Mouse (Mus musculus) right cerebral cortex, postnatal 4 days (tissue): Measurements from ENCODE around the gene Gm17019.
"Not testable (repeated sequence)": the region's sequence is repeated elsewhere in the genome, so short reads cannot be mapped to it uniquely, and the experiment has no call there.

Experiments
- DNase-seq: peaks from one replicate; pipeline ENCODE4 v3.0.0-alpha.2; 2022

The Gm17019 gene

DNA sequence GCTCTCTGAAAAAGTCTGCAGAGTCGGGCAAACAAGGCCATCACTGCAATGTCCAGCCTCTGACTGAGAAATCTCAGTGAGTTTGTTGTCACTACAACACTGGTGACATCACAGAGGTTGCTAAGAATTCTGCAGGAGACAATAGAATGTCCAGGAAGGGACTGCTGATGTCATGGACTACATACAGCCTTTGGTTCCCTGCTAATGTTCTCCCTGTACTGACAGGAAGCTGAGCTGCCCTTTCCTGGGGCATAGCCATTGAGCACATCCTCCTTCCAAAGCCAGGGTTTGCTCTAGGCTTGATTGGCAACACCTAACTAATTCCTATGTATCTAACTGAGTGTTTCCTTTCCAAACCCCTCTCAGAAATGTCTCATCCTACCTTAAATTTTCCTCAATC is at the start of gene Gm17019:
Gm17019 (minus strand) TSS at position 101 of the 400 bp plus-strand sequence.
- DNase-seq = not testable (repeated sequence)

DNA sequence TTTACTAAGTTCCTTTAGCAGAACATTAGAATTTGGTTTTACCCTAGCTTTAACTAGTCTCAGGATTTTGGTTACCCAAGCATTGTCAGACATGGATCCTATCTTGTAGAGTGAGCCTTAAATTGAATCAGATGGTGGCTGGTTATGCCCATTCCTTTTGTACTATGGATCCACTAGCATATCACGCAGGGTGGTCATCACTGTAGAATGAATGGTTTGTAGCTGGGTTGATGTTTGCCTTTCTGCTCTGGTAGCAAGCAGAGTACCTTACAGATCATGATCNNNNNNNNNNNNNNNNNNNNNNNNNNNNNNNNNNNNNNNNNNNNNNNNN is 29.6 kb upstream of the Gm17019 start:
- DNase-seq = not testable (repeated sequence)

DNA sequence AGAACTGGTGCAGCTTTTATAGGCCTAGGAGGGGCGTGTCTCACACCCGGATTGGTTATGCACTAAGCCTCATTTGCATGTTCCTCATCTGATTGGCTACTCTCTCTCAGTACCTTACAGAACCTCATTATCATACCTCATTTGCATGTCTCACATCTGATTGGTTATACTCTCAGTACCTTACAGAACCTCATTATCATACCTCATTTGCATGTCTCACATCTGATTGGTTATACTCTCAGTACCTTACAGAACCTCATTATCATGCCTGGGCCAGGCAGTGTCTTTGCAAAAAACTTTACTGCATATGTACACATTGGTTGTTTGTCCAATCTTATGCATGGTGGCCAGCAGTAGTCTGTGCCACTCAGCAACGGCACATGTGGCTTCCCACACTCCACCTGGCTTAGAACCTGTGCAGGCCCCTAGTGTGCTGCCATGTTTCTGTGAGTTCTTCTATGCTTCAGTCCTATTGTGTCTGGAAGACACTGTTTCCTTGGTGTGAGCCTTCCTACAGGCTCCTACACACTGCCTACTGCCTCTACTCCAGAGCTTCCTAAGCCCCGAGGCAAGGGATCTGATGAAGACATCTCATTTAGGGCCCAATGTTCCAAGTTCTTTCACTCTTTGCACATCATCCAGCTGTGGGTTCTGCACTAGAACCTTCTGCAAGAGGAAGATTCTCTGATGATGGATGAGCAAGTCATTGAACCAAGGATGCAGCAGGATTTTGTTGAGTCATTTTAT is 29.0 kb upstream of the Gm17019 start:
- not testable (repeated sequence) for DNase-seq

DNA sequence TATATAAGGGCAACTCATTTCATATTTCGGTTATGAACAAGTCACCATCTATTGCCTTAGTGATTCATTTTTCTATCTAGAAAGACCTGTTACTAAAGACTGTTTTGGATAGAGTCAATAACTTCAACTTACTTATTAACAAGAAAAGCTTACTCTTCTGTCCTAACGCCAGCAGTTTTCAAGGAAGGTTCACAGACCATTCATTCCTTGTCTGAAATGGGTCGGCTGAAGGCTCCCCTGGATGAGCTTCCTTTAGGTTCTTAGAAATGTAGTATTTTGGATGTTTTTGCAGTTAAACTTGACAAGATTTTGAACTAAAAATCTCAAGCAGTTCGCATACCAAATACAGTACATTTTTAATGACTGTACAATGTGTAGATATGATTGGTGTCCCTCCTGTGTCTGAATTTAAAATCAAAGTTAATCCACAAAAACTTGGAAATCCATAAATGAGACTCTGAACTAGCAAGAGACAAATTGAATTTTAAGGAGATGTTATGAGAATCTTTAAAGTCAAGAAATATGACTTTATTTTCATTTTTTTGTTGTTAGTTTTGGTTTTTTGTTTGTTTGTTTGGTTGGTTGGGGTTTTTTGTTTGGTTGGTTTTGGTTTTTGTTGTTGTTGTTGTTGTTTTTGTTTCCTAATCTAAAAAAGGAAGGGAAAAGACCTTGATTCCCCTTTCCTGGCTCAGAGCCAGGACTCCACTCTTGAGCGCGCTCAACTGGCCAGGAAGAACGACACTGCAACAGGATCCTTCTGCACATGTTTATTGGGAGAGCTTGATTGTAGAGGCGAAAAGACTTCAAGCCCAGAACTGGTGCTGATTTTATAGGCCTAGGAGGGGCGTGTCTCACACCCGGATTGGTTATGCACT is 21.6 kb upstream of the Gm17019 start:
- not testable (repeated sequence) for DNase-seq

DNA sequence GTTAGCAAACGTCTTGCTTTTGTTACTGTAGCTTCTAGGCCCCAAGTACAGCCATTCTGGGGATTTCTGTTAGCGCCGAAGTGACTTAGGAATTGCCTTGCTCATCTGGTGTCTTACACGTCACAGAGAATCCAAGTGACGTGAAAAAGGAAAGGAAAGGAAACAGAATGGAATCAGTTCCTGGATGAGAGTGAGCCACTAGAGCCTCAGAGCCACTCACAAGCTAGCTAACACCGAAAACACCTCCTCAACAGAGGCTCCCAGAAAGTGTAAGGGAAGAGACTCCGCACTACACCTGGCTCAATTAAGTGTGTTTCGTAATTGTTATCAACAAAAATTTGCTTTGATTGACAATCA is 20.8 kb upstream of the Gm17019 start:
- DNase-seq = not testable (repeated sequence)

DNA sequence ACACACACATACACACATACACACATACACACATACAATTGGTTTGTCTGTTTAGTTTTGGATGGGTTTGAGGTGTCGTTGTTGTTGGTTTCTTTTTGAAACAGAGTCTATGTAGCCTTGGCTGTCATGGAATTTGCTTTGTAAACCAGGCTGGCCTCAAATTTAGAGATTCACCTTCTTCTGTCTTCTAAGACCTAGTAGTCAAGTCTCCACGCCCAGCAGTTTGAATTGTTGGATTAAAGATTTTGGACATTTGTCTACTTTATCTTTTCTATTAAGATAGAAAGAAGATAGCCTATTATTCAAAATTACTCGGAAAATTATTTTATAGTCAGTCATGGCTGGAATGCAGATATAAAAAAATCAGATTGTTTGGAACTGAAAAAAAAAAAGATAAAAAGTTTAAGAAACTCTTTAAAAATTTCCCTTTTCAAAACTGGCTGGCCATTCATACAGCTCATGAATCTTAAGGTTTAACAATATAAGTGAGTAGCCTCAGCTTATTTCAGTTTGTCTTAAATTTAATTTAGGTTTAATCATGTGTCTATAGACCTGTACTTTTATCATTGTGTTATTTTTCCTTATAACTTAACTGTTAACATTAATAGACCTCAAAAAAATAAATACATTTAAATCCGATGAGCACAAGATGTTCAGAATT is 20.3 kb upstream of the Gm17019 start:
- DNase-seq = not testable (repeated sequence)

DNA sequence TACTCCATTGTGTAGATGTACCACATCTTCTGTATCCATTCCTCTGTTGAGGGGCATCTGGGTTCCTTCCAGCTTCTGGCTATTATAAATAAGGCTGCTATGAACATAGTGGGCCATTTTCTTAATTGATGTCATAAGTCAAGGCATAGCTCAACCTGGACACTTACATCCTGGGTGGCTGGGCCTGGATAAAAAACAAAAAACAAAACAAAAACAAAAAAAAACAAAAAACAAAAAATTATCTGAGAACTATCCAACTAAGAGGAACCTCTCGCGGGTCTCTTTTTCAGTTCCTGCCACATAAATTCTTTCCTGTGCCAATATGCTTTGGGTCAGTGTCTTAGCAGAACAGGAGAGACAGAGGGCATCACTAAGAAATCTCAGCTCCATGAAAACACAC is 18.0 kb upstream of the Gm17019 start:
- DNase-seq = not testable (repeated sequence)

DNA sequence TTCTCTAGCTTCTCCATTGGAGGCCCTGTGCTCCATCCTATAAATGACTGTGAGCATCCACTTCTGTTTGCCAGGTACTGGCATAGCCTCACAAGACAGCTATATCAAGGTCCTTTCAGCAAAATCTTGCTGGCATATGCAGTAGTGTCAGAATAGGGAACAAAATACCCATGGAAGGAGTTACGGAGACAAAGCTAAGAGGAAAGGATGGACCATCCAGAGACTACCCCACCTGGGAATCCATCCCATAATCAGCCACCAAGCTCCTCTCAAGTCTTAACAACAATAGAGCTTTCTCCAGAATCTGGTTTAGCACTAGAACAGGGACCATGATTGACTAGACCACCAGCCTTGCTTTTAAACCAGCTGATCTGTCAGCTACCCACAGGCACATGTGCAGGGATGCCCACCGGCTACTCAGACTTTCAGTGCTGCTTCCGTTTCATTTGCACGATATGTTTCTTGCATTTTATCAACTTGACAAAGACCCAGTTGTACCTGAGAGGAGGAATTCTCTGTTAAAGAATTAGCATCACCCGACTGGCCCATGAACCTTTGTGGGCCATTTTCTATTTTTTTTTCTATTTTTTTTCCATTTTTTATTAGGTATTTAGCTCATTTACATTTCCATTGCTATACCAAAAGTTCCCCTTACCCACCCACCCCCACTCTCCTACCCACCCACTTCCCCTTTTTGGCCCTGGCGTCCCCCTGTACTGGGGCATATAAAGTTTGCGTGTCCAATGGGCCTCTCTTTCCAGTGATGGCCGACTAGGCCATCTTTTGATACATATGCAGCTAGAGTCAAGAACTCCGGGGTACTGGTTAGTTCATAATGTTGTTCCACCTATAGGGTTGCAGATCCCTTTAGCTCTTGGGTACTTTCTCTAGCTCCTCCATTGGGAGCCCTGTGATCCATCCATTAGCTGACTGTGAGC is 12.3 kb upstream of the Gm17019 start:
- not testable (repeated sequence) for DNase-seq

DNA sequence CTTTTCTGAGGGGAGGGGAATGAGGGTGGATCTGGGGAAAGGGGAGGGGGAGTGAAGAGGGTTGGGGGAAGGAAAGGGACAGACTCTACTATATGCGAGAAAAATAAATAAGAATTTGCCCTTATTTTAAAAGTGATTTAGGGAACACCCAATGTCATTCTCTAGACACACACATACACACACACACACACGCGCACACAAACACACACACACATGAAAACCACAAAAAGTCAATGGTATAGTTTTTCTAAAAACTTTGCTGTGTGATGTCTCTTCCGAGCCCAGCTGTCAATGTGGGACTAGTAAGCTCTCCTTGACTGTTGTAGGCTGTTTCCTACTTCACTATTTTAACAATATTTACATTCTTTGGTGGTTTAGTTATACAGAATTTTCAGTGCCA is 8.0 kb upstream of the Gm17019 start:
- not testable (repeated sequence) for DNase-seq

DNA sequence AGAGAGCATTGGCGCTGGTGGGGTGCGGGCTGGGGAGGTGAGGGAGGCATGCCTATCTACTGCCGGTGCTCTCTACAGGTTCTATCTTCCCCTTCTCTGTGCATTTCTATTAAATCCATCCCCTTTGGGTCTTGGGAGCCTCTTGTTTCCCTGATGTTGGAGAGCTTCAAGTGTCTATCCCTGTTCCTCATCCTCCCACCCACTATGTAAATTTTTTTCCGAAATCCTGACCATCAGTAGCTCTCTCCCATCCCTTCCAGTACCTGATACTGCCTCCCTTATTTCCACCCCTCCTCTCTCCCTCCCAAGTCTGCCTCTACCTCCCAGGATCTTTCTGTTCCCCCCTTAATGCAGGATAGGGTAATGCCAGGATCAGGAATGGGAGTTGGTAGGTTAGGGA is 7.2 kb upstream of the Gm17019 start:
- not testable (repeated sequence) for DNase-seq

DNA sequence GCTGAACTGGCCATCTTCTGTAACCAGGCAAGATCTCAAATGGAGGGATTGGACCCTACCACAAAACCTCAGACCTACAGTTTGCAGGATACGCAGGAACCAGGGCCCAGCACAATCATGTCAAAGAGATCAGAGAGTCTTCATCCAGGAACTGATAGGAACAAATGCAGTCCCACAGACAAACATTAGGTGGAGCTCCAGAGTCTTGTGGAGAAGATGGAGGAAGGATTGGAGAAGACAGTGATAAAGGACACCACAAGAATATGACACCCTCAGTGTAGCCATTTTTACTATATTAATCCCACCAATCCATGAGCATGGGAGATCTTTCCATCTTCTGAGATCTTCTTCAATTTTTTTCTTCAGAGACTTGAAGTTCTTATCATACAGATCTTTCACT is 8.5 kb downstream of the Gm17019 start:
- DNase-seq = not testable (repeated sequence)

DNA sequence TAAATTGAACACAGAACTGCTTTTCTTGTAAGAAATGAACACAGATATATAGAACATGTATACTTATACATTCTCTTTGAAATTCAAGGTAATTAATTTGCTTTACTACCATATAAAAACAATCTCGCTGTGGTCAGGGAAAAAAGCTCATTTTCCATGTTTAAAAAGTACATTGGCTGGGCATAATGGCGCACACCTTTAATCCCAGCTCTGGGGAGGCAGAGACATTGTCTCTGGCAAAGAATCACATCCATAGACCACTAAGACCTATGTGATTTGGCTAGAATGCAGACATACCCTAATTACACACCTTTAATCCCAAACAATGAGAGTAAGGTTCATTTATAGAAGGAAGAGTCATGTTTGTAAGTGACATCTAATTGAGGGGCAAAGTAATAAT is 12.7 kb downstream of the Gm17019 start:
- DNase-seq = not testable (repeated sequence)

DNA sequence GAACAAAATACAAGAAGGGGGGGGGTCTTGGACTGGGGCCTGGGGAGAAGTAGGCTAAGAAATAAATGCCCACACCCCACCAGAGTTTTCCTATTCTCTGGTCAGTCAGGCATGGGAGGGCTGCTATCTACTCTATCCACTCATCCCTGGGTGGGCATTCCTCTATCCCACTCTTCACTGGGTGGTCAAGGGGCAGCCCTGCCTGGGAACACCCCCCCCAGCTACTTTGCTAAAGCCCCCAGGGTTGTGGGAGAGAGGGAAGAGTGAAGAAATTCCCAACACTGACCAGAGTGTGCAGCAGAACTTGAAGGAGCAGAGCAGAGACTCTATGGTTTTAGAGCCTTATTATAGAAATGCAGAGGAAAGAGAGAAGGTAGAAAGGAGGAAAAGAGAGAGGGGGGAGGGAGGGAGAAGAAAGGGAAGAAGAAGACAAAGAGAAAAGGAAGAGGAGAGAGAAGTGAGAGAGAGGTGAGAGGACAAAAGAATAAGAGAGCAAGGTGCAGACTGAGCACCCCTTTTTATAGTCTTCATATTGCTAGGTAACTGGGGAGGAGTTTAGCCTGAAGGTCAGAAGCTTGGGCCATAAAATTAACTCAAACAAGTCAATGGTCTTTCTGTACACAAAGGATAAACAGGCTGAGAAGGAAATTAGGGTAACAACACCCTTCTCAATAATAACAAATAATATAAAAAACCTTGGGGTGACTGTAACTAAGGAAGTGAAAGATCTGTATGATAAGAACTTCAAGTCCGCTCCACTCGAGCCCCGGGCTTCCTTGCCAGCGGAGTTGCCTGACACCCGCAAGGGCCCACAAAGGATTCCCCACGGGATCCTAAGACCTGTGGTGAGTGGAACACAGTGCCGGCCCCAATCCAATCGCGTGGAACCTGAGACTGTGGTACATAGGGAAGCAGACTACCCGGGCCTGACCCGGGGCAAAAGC is 21.9 kb downstream of the Gm17019 start:
- DNase-seq = not testable (repeated sequence)

DNA sequence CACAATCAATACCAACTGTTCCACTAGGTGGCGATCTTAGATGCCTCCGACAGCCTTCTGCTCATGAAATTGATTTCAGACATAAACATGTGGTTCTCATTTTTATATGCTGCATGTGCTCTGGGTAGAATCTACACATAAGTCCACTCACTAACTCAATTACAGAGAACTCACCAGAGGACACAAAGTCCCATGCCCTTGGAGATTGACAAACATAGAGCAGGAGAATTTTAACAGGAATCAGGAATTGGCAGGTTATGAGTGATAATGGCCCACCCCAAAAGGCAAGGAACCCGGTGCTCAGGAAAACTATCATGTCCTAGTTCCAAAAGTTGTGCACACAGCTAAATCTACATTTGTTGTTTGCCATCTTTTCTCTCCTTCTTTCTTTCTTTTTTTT is 25.9 kb downstream of the Gm17019 start:
- not testable (repeated sequence) for DNase-seq

DNA sequence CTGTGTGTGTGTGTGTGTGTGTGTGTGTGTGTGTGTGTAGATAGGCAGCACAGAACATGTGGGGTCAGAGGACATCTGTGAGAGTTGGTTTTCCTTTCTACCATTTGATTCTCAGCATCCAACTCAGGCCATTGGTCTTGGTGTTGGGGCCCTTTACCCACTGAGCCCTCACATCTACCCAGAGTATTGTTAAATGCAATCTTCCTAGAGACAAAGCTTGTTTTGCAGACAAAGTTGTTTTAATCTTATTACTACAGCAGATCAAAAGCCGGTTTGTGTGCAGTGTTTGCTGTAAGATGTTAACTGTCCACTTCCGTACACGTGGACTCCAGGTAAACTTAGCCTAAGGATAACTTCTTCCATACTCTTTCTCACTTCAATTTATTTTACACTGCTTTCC is 26.5 kb downstream of the Gm17019 start:
- not testable (repeated sequence) for DNase-seq

DNA sequence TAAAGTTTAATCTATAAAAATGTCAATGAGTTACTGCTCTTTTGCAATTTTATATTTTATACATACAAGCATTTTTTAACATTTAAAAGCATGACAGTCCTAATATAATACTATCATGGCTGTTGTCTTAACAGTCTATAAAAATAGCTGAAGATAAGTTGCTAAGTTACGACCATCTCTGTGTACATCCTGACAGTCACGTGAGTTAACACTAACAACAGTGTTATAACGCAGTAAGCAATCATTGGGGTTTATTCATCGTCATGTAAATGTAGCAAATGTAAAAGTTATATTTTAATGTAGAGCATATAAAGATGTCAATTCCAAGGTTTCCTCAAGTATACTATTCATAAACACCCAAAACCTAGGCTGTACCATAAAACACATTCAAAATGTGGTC is 27.2 kb downstream of the Gm17019 start:
- DNase-seq = not testable (repeated sequence)

DNA sequence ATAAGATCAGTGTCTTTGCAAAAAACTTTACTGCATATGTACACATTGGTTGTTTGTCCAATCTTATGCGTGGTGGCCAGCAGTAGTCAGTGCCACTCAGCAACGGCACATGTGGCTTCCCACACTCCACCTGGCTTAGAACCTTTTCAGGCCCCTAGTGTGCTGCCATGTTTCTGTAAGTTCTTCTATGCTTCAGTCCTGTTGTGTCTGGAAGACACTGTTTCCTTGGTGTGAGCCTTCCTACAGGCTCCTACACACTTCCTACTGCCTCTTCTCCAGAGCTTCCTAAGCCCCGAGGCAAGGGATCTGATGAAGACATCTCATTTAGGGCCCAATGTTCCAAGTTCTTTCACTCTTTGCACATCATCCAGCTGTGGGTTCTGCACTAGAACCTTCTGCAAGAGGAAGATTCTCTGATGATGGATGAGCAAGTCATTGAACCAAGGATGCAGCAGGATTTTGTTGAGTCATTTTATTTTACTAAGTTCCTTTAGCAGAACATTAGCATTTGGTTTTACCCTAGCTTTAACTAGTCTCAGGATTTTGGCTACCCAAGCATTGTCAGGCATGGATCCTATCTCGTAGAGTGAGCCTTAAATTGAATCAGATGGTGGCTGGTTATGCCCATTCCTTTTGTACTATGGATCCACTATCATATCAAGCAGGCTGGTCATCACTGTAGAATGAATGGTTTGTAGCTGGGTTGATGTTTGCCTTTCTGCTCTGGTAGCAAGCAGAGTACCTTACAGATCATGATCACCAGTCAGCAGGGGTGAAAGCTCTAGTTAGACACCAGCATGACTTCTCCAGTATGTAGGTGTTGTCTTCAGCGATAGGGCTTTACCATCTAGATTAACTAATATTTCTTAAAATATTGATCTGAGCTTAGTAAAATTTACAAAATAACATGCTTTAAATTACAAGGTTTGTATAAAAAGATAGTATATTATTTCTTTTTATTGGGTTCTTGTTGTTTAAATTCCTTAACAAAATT is 27.9 kb downstream of the Gm17019 start:
- not testable (repeated sequence) for DNase-seq

DNA sequence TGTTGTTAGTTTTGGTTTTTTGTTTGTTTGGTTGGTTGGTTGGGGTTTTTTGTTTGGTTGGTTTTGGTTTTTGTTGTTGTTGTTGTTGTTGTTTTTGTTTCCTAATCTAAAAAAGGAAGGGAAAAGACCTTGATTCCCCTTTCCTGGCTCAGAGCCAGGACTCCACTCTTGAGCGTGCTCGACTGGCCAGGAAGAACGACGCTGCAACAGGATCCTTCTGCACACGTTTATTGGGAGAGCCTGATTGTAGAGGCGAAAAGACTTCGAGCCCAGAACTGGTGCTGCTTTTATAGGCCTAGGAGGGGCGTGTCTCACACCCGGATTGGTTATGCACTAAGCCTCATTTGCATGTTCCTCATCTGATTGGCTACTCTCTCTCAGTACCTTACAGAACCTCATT is 34.7 kb downstream of the Gm17019 start:
- DNase-seq = not testable (repeated sequence)

DNA sequence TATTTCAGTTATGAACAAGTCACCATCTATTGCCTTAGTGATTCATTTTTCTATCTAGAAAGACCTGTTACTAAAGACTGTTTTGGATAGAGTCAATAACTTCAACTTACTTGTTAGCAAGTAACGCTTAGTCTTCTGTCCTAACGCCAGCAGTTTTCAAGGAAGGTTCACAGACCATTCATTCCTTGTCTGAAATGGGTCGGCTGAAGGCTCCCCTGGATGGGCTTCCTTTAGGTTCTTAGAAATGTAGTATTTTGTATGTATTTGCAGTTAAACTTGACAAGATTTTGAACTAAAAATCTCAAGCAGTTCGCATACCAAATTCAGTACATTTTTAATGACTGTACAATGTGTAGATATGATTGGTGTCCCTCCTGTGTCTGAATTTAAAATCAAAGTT is 35.2 kb downstream of the Gm17019 start:
- DNase-seq = not testable (repeated sequence)
